Mouse (Mus musculus): Measurements from ENCODE around the gene Dnajc28. TPM values are rescaled to one million over a fixed set of nuclear protein-coding genes. Genes with fewer than 3 reads are reported as not detected.
"Not testable (repeated sequence)": the region's sequence is repeated elsewhere in the genome, so short reads cannot be mapped to it uniquely, and the experiment has no call there.

Dnajc28 gene
- 1 to 10 TPM; 5.6 to 8.7 TPM for total RNA-seq (2021)
- long read RNA-seq, experiment 1, partial matches to known transcripts = 0 of 1 reads
- long read RNA-seq, experiment 1, other reads (novel, unspliced or antisense) = 0 of 1 reads
- long read RNA-seq, experiment 2, partial matches to known transcripts = 0 of 3 reads
- long read RNA-seq, experiment 2, other reads (novel, unspliced or antisense) = 1 of 3 reads

DNA sequence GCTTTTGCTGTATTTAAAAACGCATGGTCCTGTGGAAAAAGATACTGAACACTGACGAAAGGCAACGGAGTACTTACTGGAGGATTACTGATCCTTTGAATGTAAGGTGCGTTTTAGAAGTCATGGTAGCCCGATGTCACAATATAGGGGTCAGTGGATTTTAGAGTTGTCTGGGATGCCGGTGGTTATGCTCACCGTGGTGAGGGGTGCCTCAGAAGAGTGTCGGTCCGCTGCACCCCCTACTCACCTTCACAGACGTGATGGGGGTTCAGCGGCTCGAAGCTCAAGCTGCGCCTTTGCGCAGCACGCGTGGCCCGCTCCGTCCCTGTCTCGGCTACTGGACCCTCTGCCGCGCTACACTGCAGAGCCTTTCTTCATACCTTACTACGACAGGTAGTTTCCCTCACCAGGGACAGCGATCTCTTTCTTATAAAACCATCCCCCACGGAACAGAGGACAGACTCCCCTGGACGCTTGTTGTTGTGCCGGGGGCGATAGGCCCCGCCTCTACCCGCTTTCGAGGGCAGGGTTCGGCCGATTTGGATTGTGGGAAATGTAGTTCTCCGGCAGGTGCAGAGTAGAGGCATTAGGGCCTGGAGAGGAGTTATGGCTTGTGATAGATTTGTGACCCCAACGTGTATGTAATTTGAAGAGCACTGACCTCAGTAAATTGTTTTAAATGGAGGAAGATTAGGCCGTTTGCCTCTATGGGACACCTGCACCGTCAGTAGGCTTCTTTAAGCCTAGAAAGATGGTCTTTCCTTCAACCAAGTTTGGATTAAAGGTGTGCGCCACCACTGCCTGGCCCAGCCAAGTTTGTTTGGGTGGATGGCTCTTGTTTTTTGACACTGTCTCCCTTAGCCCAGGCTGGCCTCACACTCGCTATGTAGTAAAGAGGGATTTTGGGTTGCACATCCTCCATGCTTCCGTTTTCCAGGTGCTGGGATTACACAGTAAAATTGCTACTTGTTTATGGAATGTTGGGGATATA, at the start of gene Dnajc28:
Dnajc28 (minus strand) TSS at position 516 of the 991 bp plus-strand sequence.
- DNase-seq (ENCODE audit: low spot score in 2 of 2) = peak in 1 of 2 experiments; percentile 46

DNA sequence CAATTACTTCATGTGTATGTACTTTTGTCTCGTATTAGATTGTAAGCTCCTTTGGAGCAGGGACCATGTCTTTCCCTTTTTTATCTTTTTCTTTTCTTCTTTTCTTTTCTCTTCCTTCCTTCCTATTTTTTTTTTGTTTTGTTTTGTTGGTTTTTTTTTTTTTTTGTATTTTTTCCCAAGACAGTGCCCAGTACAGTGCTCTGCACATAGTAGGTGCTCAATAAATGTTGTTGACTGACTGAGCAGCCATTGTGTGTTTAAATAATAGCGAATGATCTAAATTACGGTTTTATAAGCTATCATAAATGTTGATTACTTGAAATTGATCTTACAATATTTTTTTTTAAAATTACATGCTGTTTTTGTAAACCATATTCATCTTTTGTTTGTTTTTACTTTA, 45.0 kb upstream of the Dnajc28 start:
- DNase-seq (ENCODE audit: low spot score in 2 of 2) = no peak

DNA sequence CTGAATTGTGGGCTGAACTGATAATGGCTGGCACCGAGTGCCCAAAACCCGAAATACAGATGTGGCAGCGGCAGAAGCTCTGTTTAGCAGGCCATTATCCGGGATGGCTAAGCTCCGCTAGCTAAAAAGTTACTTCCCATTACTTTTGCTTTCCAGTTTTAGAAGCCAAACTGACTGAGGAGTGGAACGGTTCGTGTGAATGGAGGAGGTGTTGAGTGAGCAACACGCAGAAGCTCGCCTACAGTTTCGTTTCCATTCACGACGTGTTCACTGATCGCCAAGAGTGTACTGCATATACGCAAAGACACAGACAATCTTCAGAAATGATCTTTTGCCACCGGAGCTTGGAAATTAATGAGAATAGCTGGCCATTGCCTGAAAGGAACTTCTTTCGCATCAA, 43.5 kb upstream of the Dnajc28 start:
- no peak for DNase-seq (ENCODE audit: low spot score in 2 of 2)

DNA sequence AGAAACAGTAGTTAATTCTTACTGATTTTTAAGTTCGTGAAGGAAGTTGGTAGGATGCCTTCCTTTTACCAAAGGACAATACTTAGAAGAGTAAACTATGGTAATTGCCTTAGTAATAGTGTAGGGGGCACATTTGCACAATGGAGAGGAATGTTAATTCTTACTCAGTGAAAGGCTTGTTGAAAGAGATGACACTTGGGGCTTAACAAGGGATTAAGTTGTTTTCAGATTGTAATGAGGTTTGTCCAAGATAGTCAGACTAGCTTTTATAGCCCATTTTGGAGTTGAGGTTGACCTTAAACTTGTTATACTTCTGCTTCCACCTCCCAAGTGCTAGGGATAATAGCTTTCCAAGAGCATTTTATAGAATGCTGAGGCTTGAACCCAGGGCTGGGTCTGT, 42.6 kb upstream of the Dnajc28 start:
- DNase-seq (ENCODE audit: low spot score in 2 of 2) = no peak

DNA sequence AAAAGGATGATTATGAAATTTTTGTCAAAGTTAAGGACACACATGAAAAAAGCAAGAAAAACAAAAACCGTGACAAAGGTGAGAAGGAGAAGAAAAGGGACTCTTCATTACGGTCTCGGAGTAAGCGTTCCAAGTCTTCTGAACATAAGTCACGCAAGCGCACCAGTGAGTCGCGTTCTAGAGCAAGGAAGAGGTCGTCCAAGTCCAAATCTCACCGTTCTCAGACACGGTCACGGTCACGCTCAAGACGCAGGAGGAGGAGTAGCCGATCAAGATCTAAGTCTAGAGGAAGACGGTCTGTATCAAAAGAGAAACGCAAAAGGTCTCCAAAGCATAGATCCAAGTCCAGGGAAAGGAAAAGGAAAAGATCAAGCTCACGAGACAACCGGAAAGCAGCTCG, 41.0 kb upstream of the Dnajc28 start:
- no peak for DNase-seq (ENCODE audit: low spot score in 2 of 2)

DNA sequence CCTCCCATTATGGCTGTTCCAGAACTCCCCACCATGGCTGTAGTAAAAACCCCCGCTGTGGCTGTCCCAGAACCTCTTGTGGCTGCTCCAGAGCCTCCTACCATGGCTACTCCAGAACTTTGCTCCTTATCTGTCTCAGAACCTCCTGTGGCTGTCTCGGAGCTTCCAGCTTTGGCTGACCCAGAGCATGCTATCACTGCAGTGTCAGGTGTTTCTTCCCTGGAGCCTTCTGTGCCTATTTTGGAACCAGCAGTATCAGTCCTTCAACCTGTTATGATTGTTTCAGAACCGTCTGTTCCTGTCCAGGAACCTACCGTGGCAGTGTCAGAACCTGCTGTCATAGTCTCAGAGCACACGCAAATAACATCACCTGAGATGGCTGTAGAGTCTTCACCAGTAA, 39.6 kb upstream of the Dnajc28 start:
- no peak for DNase-seq (ENCODE audit: low spot score in 2 of 2)

DNA sequence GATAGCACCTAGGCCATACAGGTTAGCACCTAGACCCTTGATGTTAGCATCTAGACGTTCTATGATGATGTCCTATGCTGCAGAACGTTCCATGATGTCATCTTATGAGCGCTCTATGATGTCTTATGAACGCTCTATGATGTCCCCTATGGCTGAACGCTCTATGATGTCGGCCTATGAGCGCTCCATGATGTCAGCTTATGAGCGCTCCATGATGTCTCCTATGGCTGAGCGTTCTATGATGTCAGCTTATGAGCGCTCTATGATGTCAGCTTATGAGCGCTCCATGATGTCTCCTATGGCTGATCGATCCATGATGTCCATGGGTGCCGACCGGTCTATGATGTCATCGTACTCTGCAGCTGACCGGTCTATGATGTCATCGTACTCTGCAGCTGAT, 38.5 kb upstream of the Dnajc28 start:
- no peak for DNase-seq (ENCODE audit: low spot score in 2 of 2)

DNA sequence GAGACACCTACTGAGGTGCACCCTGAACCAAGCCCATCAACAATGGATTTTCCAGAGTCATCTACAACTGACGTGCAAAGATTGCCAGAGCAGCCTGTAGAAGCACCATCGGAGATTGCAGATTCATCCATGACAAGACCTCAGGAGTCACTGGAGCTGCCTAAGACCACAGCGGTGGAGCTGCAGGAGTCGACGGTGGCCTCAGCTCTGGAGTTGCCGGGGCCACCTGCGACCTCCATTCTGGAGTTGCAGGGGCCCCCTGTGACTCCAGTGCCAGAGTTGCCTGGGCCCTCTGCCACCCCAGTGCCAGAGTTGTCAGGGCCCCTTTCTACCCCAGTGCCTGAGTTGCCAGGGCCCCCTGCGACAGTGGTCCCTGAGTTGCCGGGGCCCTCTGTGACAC, 36.5 kb upstream of the Dnajc28 start:
- no peak for DNase-seq (ENCODE audit: low spot score in 2 of 2)

DNA sequence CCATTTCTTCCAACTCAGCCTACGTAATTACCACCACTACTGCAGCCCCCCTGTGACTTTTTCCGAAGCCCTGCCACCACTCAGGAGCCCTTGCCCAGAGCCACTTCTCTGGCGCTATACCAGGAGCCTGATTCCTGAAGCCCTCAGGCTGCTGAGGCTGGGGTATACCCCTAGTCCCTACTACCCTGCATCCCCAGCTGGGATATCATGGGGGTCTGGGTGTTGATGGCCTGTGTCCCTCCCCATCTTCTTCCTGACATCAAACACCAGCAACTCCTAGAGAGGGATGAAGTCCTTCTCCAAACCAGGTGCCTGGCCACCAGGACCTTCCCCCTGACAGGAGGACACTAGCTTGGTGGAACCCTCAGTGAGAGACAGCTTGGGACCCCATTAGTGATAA, 33.4 kb upstream of the Dnajc28 start:
- DNase-seq (ENCODE audit: low spot score in 2 of 2) = no peak

DNA sequence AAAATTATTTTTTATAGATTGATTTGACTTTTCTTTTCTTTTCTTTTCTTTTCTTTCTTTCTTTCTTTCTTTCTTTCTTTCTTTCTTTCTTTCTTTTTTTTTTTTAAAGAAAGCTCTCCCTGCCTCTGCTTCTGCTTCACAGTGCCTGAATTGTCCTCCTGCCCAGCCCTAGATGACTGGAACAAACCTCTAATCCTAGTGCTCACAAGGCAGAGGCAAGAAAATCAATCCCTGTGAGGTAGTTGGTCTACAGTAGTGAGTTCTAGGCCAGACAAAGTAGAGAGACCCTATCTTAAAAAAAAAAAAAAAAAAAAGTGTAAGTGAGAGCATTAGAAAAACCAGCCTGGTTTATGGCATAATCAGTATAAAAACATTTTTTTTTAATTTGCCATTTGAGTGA, 31.0 kb upstream of the Dnajc28 start:
- no peak for DNase-seq (ENCODE audit: low spot score in 2 of 2)

DNA sequence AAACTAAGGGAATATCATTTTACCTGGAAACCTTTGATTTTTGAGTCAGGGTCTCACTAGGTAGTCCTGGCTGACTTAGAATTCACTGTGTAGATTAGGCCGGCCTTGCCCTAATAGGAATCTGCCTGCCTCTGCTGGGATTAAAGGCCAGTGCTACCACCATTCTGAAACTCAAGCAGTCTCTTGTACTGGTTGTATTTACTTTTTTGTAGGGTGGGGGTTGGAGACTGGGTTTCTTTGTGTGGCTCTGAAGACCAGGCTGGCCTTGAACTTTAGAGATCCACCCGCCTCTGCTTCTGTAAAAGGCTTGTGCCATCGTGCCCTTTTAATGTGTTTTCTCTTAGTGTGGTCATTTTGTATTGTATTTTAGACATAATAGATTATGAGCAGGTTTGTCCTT, 30.4 kb upstream of the Dnajc28 start:
- DNase-seq (ENCODE audit: low spot score in 2 of 2) = no peak

DNA sequence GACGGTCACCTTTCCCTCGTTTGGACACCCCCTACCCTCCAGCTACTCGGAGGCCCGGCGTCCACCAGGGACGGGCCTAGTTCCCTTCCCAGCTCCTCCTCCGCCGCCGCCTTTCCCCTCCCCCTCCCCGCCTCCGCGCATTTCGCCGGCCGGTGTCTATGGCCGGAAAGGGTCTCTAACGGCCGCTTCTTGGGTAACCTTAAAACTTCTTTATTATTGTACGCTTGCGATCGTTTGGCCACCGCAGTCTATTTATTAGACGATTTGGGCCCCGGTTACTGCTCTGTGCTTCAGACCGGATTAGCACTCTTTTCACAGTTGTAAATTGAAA, 29.4 kb upstream of the Dnajc28 start:
- peak; percentile 68 to 69 for DNase-seq (ENCODE audit: low spot score in 2 of 2)

DNA sequence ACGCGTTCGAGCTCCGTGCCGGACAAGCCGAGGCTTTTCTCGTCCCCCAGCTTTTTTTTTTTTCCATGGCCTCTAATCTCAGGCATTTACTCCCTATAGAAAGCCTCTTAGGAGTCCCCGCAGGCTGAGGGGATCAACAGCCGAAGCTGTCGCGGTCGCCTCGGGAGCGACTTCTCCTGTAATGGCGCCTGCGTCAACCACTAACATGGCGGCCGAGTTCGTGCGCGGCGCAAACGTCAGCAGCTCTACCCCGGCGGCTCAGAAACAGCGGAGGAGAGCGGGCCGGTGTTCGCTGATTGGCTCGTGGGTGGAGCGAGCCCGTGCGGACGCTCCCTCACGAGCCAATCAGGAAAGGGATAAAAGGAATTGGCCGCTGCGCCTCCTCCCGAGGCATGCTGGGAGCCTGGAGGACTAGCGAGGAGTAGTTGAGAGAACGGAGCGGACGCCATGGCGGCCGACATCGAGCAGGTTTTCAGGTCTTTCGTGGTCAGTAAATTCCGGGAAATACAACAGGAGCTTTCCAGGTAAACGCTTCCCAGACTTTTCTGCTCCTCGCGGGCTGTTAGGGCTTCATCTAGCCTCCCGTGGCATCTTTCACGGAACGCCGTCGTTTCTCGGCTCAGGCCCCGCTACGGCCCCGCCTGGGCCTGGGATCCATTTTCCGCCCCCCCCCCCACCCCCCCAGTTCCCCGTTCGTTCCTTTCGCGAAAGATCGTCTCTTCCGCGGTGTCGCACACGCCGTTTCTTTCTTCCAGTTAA, 28.8 kb upstream of the Dnajc28 start, which contains the start of gene Son:
Son (plus strand) TSS at position 46 of the 759 bp plus-strand sequence.
- DNase-seq (ENCODE audit: low spot score in 2 of 2) = peak; percentile 81 to 88

DNA sequence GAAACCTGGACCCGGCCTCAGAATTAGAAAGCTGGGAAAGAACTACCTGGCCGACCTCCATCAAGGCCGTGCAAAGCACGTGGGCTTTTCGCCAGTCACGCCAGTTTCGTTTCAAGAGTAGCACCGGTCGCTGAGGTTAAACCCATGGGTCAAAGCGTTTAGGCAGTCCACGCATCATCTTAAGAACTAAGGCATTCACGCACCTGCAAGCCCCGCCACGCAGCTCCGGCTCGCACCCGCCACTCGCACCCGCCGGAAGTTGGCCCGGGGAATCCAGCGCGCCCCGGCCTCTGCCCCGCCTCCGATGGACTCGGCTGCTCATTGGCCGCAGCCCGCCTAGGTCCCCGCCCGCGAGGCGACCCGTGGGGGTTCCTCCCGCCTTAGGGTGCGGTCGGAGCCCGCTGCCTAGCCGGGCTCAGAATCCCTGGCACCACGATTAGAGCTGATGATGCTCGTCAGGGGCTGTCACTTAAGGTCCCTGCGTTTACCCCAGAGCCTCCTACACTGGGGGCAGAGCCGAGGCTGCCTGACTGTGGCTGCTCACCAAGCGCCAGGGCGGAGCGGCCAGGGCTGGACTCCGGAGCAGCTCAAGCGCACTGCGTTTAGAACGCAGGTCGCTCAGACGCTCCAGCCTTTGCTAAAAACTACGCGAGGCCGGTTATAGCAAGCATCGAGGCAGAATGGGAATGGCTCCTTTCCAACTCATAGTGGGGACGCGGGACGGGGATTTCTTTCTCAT, 28.0 kb upstream of the Dnajc28 start, which contains the start of gene Gart:
Gart (minus strand) TSS at position 272 of the 739 bp plus-strand sequence.
- DNase-seq (ENCODE audit: low spot score in 2 of 2) = peak; percentile 87 to 90

DNA sequence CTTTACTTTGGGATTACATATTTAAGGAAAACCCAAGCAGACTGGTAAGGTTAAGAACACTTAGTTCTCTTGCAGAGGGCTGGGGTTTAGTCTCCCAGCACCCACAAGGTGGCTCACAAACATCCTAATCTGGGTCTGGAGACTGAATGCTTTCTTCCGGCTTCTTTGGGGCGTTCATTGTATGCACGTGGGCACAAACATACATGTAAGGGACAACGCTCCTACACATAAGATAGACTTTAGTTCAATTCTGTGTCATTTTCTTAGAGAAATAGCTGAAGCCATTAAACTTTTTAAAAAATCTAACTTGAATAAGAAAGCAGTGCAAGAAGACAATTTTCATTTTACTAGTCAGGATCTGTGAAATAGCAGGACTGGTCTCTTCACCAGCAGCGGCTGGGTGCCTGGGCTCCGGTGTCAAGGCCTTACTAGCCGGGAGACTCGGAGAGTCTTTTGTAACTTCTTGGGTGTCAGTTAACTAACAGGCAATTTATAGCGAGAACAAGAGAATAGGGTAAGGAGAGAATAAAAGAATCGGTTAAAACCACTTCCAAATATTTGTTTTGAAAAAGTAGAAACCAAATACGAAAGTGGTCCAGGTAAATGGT, 27.3 kb upstream of the Dnajc28 start:
- no peak for DNase-seq (ENCODE audit: low spot score in 2 of 2)

DNA sequence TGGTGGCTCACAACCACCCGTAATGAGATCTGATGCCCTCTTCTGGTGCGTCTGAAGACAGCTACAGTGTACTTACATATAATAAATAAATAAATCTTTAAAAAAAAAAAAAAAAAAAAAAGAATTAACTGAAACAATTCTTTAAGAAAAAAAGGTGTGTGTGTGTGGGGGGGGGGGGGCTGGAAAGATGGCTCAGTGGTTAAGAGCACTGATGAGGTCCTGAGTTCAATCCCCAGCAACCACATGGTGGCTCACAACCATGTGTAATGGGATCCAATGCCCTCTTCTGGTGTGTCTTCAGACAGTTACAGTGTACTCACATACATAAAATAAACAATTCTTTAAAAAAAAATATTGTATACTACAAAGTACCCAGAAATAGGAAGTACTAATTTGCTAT, 26.6 kb upstream of the Dnajc28 start:
- not testable (repeated sequence) for DNase-seq (ENCODE audit: low spot score in 2 of 2)

DNA sequence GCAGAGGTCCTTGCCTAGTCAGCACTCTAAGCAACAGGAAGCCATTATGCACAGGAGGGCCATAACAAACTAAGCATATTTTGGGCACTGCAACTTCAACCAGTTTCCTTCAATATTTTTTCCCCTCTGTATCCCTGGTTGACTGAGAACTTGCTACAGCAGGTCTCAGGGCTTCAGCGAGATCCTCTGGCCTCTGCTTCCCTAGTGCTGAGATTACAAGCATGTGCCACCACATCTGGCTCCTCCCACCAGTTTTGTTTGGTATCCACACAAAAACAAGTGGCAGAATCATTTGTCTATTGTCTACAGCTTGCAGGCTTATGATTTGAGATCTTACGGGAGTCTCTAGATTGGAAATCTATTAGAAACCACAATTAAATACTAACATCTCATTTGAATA, 26.1 kb upstream of the Dnajc28 start:
- DNase-seq (ENCODE audit: low spot score in 2 of 2) = no peak

DNA sequence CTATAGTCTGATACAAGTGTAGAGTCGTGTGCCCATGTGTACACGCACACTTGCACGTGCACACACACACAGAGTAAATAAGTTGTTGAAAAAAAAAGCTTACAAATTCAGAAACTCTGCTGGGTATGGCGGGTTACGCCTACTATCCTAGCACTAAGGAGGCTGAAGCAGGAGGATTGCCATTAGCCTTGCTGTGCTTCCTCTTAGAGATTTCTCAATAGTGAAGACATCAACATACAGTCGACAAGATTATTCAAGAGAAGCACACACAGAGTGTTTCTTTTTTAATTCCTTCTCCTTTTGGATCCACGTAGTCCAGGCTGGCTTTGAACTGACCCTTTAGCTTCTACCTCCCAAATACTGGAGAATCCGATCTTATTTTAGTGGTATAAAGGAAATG, 21.3 kb upstream of the Dnajc28 start:
- no peak for DNase-seq (ENCODE audit: low spot score in 2 of 2)

DNA sequence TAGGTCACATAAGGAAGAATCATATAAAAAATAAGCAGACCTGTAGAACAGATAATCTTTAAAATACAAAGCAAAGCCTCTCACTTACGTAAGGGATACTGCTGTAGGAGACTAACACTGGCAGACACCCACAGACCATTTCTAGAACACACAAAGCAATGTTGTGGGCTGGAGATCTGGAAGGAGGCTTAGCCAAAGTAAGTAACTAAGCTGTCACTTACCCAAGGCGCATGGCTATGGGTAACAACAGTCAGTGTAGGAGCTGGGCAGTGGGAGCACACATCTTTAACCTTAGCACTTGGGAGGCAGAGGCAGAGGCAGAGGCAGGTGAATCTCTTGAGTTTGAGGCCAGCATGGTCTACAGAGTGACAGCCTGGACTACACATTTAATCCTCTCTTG, 20.8 kb upstream of the Dnajc28 start:
- DNase-seq (ENCODE audit: low spot score in 2 of 2) = no peak

DNA sequence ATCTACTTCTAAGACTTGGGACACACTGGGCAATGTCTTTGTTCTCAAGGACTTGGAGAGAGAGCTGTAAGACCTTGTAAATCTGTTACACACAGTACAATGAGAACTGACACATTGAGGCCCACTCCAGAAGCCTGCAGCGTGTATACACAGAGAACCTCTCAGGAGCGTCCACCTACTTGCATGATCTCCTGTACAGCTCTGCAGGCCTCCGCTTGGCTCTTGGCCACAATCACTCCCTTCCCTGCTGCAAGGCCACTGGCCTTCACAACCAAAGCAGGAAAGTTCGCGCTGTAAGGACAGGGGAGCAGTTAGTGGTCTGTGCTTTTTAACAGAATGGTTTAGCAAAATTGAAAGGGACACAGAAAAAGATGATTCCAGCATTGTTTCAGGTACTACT, 20.3 kb upstream of the Dnajc28 start:
- no peak for DNase-seq (ENCODE audit: low spot score in 2 of 2)

DNA sequence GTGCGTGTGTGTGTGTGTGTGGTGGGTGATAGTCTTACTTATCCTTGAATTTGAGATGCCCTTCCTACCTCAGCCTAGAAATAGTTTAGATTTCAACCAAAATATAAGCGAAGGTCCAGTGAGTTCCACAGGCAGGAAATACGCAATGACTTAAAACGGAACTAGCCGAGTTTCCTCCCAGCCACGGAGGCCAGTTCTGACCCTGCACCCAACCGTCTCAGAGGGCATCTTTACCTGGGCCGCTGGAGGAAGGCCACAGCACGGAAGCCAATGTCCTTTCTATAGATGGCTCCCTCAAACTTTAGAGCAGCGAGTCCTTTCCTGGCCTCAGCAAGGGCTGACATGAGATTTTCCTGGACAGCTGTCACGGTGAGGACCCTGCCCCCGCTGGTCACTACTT, 14.8 kb upstream of the Dnajc28 start:
- DNase-seq (ENCODE audit: low spot score in 2 of 2) = no peak
